Mouse (Mus musculus) layer of hippocampus, adult 2 months (tissue): ENCODE data around the gene Naif1. TPM values are rescaled to one million over a fixed set of nuclear protein-coding genes. Genes with fewer than 3 reads are reported as not detected.
A peak's percentile ranks its signal among the peaks of the same experiment; 100 is the strongest.
"Not testable (repeated sequence)": the region's sequence is repeated elsewhere in the genome, so short reads cannot be mapped to it uniquely, and the experiment has no call there.

Source experiments
- DNase-seq, 2 experiments: peaks; one replicate each; pipeline ENCODE4 v3.0.0; 2022; ENCODE audit warnings: low spot score in 2 of 2
- H3K27ac ChIP-seq: fragments of 200-600 bp; 2 replicates; pipeline ENCODE4 v1.8.1; 2022
- H3K4me3 ChIP-seq: fragments of 200-600 bp; 2 replicates; pipeline ENCODE4 v1.8.1; 2022; ENCODE audit warnings: mild to moderate bottlenecking
- CTCF ChIP-seq: fragments of 200-600 bp; conservative IDR thresholded peaks from 2 replicates; pipeline ENCODE4 v1.8.1; 2022; ENCODE audit warnings: antibody characterized with exemption, mild to moderate bottlenecking, moderate library complexity
- total RNA-seq, 2 experiments: library from RNA; stranded (reverse); gene quantifications; 2 replicates each; pipeline ENCODE4 v1.2.3; 2021

Naif1 gene
- total RNA-seq, 2 experiments from 2014 or later, result 4.3 to 4.5 TPM

DNA sequence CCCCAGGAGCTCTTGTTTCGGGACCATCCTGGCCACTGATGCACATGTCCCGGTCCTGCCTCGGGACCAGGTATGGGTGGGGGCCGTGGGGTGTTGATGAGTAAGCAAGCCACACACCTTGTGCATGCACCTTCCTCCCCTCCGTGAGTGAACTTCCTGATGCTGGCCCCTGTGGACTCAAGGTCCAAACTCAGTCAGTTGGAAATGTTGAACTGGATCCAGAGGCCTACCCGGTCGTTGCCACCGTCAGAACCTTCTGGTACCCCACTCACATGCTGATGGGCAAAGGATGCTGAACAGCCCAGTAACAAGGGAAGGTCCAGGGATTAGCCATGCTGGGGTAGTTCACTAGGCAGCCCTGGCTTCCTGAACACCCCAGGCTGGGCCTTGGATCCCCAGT is 32.1 kb downstream of the Naif1 start:
- no peak overlapping the region for H3K4me3 ChIP-seq
- no peak for TF ChIP-seq CTCF
- no peak overlapping the region for H3K27ac ChIP-seq
- no peak for DNase-seq

DNA sequence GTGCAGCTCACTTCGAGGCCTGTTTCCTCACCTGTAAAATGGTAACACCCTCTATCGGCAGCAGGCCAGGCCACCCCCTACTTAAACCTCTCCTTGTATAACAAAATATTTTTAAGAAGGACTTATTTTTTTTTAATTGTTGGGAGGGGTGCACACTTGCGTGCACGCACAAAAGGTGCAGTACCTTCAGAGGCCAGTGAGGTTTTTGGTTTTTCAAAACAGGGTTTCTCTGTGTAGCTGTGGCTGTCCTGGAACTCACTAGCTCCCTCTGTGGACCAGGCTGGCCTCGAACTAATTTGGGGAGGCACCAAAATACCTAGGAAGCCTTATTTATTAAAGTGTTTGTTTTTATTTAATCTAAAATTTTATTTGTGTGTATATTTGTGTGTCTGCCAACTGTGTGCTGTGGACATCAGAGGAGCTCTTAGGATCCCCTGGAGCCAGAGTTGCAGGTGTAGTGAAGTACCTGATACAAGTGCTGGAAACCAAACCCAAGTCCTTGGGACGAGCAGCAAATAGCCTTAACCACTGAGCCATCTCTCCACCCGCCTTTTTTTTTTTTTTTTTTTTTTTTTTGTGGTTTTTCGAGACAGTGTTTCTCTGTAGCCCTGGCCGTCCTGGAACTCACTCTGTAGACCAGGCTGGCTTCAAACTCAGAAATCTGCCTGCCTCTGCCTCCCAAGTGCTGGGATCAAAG is 33.1 kb downstream of the Naif1 start:
- Histone ChIP-seq H3K4me3 (no peak overlapping the region), H3K27ac (no peak overlapping the region)
- TF ChIP-seq CTCF, result peak; percentile 67
- DNase-seq, result no peak

DNA sequence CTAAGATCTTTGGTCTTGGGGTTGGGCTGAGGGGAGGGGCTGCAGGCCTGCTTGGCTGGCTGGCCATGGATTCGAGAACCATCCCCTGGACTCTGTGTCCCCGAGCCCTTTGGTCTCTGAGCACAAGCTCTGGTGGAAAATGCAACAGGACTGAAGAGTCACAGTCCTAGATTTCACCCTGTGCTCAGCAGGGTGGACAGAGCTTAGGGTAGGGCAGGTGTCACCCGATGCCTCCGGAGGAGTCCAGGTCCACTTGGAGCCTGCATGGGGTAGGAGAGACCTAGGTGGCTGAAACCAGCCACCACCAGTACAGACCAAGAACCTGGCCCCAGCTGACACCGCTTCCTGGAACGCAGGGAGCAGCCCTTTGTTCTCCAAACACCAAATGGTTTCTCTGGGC is 34.7 kb downstream of the Naif1 start:
- Histone ChIP-seq H3K27ac (no peak overlapping the region), H3K4me3 (no peak overlapping the region)
- no peak for TF ChIP-seq CTCF
- DNase-seq, result no peak

DNA sequence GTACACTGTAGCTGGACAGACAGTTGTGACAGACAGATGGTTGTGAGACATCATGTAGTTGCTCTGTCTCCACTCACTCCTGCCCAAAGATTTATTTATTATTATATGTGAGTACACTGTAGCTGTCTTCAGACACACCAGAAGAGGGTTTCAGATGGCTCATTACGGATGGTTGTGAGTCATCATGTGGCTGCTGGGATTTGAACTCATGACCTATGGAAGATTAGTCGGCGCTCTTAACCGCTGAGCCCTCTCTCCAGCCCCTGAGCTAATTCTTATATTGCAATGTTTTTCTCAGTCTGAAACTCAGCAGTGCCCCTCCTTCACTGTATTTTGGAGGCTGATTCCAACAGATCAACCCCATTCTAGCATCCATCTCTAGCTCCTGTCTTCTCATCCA is 35.5 kb downstream of the Naif1 start:
- TF ChIP-seq CTCF, result no peak
- Histone ChIP-seq H3K4me3 (no peak overlapping the region), H3K27ac (no peak overlapping the region)
- no peak for DNase-seq

DNA sequence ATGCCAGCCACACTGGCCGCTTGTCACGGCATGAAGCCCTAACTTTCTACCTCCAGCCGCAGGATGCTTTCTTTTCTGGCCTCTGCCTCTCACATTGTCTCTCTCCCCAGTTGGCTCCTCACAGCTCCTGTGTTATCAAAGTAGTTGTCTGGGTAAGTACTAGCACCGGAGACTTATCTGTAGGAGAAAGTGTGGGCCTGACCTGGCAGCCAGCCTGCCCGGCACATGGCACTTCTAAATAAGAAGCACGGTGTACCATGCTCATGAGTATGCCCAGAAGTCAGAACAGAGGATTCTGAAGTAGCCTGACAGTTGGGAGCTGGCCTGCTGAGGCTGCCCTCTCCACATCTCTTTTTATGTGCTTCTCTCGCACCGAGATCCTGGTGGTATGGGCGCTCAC is 35.9 kb downstream of the Naif1 start:
- DNase-seq, result no peak
- H3K4me3 ChIP-seq, result no peak overlapping the region
- TF ChIP-seq CTCF, result no peak

DNA sequence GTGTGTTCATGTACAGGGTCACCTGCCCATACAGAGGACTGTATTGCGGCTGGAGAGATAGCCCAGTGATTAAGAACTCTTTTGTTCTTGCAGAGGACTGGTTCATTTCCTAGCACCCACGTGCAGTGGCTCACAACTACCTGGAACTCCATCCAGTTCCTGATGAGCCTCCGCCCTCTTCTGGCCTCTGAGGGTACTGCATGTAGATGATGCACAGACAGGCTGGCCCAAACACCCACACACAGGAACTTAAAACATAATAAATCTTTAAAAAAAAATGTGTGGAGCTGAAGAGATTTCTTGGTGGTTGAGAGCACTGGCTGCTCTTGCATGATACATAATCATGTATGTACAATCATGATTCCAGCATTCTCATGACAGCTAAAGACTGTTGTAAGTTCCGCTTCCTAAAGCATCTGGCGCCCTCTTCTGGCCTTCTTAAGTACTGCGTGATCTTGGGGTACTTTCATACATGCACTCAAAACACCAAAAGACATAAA is 36.9 kb downstream of the Naif1 start:
- H3K4me3 ChIP-seq, result no peak overlapping the region
- peak; percentile 97 for TF ChIP-seq CTCF
- no peak overlapping the region for H3K27ac ChIP-seq
- DNase-seq, result peak; percentile 89 to 96

More for the DNA sequence above, 35.9 kb downstream of the Naif1 start:
- no peak overlapping the region for H3K27ac ChIP-seq

- peak; percentile 95 for TF ChIP-seq CTCF
- H3K27ac ChIP-seq, result no peak overlapping the region
- peak; percentile 79 to 83 for DNase-seq
- no peak overlapping the region for H3K4me3 ChIP-seq
Measured at GRCm38 (mm10) chr2:32488679-32489078, 38.4 kb downstream of the Naif1 start.

DNA sequence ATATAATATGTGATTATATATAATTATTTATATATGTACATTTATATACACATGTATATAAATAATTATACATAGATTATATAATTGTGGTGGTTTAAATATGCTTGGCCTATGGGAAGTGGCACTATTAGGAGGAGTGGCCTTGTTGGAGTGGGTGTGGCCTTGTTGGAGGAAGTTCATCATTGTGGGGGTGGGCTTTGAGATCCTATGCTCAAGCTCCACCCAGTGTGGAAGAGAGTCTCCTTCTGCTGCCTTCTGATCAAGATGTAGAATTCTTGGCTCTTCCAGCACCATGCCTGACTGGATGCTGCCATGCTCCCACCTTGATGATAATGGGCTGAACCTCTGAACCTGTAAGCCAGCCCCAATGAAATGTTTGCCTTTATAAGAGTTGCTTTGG is 40.5 kb downstream of the Naif1 start:
- not testable (repeated sequence) for H3K4me3 ChIP-seq, DNase-seq, H3K27ac ChIP-seq

GRCm38 (mm10) chr2:32492661-32493060 is 42.4 kb downstream of the Naif1 start:
- no peak for TF ChIP-seq CTCF
- no peak overlapping the region for H3K4me3 ChIP-seq
- H3K27ac ChIP-seq, result no peak overlapping the region
- no peak for DNase-seq

- Histone ChIP-seq H3K4me3 (no peak overlapping the region), H3K27ac (no peak overlapping the region)
- DNase-seq, result no peak
- TF ChIP-seq CTCF, result no peak
Measured at GRCm38 (mm10) chr2:32493301-32493701, 43.0 kb downstream of the Naif1 start.

GRCm38 (mm10) chr2:32494522-32494921 is 44.3 kb downstream of the Naif1 start:
- no peak for TF ChIP-seq CTCF
- no peak for DNase-seq
- Histone ChIP-seq H3K27ac (no peak overlapping the region), H3K4me3 (no peak overlapping the region)

DNA sequence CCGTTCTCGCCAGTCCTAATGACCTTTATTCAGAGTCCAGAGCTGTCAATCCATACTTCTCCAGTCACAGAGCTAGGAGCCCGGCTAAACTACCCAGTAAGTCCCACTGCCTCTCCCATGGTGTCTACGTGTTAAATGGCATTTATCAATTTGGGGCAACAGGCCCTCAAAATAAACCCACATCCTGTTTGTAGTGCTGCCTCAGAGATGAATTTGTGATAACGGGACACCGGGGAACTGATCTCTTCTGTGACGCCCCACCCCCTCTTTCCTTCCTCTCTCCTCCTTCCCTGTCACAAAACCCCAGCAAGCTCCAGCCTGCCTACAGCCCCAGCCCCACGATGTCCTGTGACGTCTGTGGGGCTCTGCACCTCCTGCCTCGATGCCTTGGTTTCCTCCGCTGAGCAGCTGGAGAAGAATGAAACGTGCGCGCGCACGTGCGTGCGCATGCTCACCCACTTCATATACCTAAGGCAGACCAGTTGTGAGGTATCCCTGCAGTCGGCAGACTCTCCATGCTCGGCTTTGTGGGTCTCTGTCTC is 45.0 kb downstream of the Naif1 start:
- DNase-seq, result no peak
- no peak overlapping the region for H3K27ac ChIP-seq
- no peak for TF ChIP-seq CTCF
- no peak overlapping the region for H3K4me3 ChIP-seq

DNA sequence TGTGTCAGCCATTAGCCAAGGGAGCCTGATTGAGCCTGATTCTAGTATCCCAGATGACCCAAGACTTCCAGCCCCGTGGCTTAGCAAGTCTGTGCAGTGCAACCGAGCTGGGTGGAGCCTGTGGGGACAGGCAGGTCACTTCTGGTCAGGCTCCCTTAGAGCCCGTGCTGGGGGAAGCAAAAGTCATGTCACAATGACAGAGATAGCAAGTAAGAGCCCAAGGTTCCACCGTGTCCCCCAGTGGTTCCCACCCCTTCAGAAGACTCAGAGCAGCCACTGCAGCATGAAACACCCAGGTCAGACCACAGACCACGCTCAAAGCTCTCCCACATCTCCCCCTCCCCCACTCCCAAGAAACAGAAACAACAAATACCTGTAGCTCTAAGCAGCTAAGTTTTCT is 45.9 kb downstream of the Naif1 start:
- no peak overlapping the region for H3K4me3 ChIP-seq
- DNase-seq, result no peak
- TF ChIP-seq CTCF, result no peak
- H3K27ac ChIP-seq, result no peak overlapping the region

DNA sequence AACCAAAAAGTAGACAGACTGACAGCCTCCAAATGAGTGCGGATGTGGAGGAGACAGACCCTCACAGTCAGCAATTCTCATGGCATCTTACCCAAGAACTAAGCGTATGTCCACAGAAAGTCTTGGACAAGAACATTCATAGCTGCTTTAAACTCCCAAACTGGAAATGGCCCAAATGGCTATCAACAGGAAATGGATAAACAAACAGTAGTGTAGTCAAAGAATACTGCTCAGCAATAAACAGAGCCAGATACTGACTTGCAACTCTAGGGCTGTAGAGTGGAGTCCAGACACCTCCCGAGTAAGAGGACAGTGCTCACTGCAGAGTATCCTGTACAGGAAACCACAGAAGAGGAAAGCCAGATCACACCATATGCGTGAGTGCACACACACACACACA is 49.1 kb downstream of the Naif1 start:
- Histone ChIP-seq H3K27ac (no peak overlapping the region), H3K4me3 (no peak overlapping the region)
- TF ChIP-seq CTCF, result no peak
- DNase-seq, result no peak

DNA sequence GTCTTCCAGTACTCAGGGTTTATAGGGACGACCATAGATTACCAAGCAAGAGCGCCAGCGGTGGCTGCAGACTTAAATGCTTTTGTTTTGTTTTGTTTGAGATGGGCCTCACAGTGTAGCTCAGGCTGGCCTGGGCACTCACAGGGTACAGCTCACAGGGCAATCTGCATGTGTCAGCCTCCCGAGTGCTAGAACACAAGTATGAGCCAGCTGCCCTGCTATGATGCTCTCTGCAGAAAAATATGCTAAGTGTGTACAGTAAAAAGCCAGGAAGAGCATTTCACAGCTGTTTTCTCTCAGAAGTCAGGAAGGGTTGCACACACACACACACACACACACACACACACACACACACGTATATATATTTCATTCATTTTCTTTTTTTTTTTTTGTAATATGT is 50.2 kb downstream of the Naif1 start:
- no peak overlapping the region for H3K27ac ChIP-seq
- H3K4me3 ChIP-seq, result no peak overlapping the region
- DNase-seq, result no peak
- TF ChIP-seq CTCF, result no peak
